Mouse (Mus musculus) CH12.LX (cell line): ENCODE measurements at regions not wholly inside any gene's neighbourhood (a gene's known extent, or its start where the extent isn't known, plus 50 kb on each side); places are given as distances from the start of the nearest gene placed in this dataset.

Experiments
- DNase-seq: peaks from one replicate; pipeline ENCODE4 v3.0.0-alpha.2; 2013; ENCODE audit errors: extremely low read depth
- H3K27ac ChIP-seq: 2 replicates; pipeline ENCODE4 v1.5.1; 2012; ENCODE audit warnings: low read depth, mild to moderate bottlenecking, control low read depth, moderate library complexity; ENCODE audit not compliant: insufficient read depth
- H3K27me3 ChIP-seq: replicated peaks from 2 replicates; pipeline ENCODE3; 2012; ENCODE audit warnings: inconsistent platforms
- H3K36me3 ChIP-seq, 2 experiments: replicated peaks in 1 of 2; 2 replicates each; pipeline versions ENCODE3 to v1.6.1; 2012; ENCODE audit warnings: inconsistent platforms in 1 of 2, low read length in 1 of 2, mild to moderate bottlenecking in 1 of 2, mixed read lengths in 1 of 2, moderate library complexity in 1 of 2; ENCODE audit not compliant: control insufficient read depth in 1 of 2, insufficient read depth in 1 of 2
- H3K4me1 ChIP-seq, 2 experiments: 2 replicates each; pipeline ENCODE4 v1.6.1; 2012; ENCODE audit warnings: inconsistent platforms in 1 of 2, moderate library complexity in 1 of 2; ENCODE audit not compliant: insufficient read depth in 2 of 2, control insufficient read depth in 1 of 2
- H3K4me2 ChIP-seq: 2 replicates; pipeline ENCODE4 v1.6.1; 2012; ENCODE audit warnings: low read depth, mild to moderate bottlenecking, control low read depth; ENCODE audit not compliant: poor library complexity, insufficient read depth, severe bottlenecking
- H3K4me3 ChIP-seq, 3 experiments: fragments of 150-350 bp in 1 of 3; sonication (generic) in 1 of 3; replicated peaks in 1 of 3; 2 replicates each; pipeline versions ENCODE3 to v1.5.1; 2011 to 2012; ENCODE audit warnings: low read depth in 2 of 3, low read length in 2 of 3, mild to moderate bottlenecking in 2 of 3, moderate library complexity in 2 of 3, control low read depth in 1 of 3, improper control_type of control experiment in 1 of 3, inconsistent platforms in 1 of 3, mixed read lengths in 1 of 3; ENCODE audit not compliant: poor library complexity in 1 of 3
- H3K79me2 ChIP-seq: replicated peaks from 2 replicates; pipeline ENCODE4 v1.6.1; 2012; ENCODE audit warnings: mild to moderate bottlenecking, moderate library complexity; ENCODE audit not compliant: control insufficient read depth, poor library complexity, insufficient read depth, severe bottlenecking; ENCODE audit errors: extremely low read depth
- H3K9ac ChIP-seq: 2 replicates; pipeline ENCODE4 v1.6.1; 2012; ENCODE audit warnings: low read depth, mild to moderate bottlenecking, control low read depth, moderate library complexity; ENCODE audit not compliant: insufficient read depth
- H3K9me3 ChIP-seq: replicated peaks from 2 replicates; pipeline ENCODE3; 2012; ENCODE audit warnings: low read length, inconsistent platforms, mixed read lengths
- BHLHE40 ChIP-seq: IDR thresholded peaks from 2 replicates; pipeline ENCODE4 v1.6.1; 2011; ENCODE audit warnings: mild to moderate bottlenecking, low read depth, low read length, improper control_type of control experiment
- CTCF ChIP-seq, 2 experiments: IDR thresholded peaks in 1 of 2; conservative IDR thresholded peaks in 1 of 2; 2 replicates each; pipeline ENCODE4 v1.5.1; 2011 to 2012; ENCODE audit warnings: low read depth in 2 of 2, low read length in 2 of 2, improper control_type of control experiment in 1 of 2, inconsistent platforms in 1 of 2, mild to moderate bottlenecking in 1 of 2, moderate library complexity in 1 of 2
- EP300 ChIP-seq: IDR thresholded peaks from 2 replicates; pipeline ENCODE4 v1.6.1; 2011; ENCODE audit warnings: low read length, improper control_type of control experiment
- HCFC1 ChIP-seq: IDR thresholded peaks from 2 replicates; pipeline ENCODE4 v1.6.1; 2012; ENCODE audit warnings: low read depth, mild to moderate bottlenecking, inconsistent platforms, low read length, improper control_type of control experiment
- MAZ ChIP-seq: IDR thresholded peaks from 2 replicates; pipeline ENCODE4 v1.6.1; 2012; ENCODE audit warnings: low read depth, mild to moderate bottlenecking, inconsistent platforms, low read length, improper control_type of control experiment, moderate library complexity
- NELFE ChIP-seq: IDR thresholded peaks from 2 replicates; pipeline ENCODE4 v1.6.1; 2011; ENCODE audit warnings: low read depth, low read length, improper control_type of control experiment
- RCOR1 ChIP-seq: conservative IDR thresholded peaks from 2 replicates; pipeline ENCODE4 v1.6.1; 2012; ENCODE audit warnings: low read depth, mild to moderate bottlenecking, inconsistent platforms, low read length, improper control_type of control experiment
- TCF12 ChIP-seq: IDR thresholded peaks from 2 replicates; pipeline ENCODE4 v1.6.1; 2014; ENCODE audit warnings: low read depth, mild to moderate bottlenecking, inconsistent platforms, low read length, improper control_type of control experiment
- UBTF ChIP-seq: IDR thresholded peaks from 2 replicates; pipeline ENCODE4 v1.6.1; 2012; ENCODE audit warnings: low read depth, mild to moderate bottlenecking, inconsistent platforms, low read length, improper control_type of control experiment, moderate library complexity
- USF1 ChIP-seq: IDR thresholded peaks from 2 replicates; pipeline ENCODE4 v1.6.1; 2014; ENCODE audit warnings: low read depth, mild to moderate bottlenecking, inconsistent platforms, low read length, improper control_type of control experiment
- USF2 ChIP-seq: conservative IDR thresholded peaks from 2 replicates; pipeline ENCODE4 v1.6.1; 2011; ENCODE audit warnings: low read depth, low read length, improper control_type of control experiment
- ZKSCAN1 ChIP-seq: IDR thresholded peaks from 2 replicates; pipeline ENCODE4 v1.6.1; 2012; ENCODE audit warnings: low read depth, inconsistent platforms, low read length, improper control_type of control experiment, borderline replicate concordance
- dilution Hi-C: fragments of 300-500 bp; cut with MboI; formaldehyde crosslinking; loops from 2 replicates; pipeline ENCODE4 v1.14.3; 2020; ENCODE audit warnings: low sequenced_read_pairs; ENCODE audit not compliant: extremely low pct_unique_long_range_greater_than_20kb, extremely low pct_ligation_motif_present
- in situ Hi-C: fragments of 300-500 bp; cut with MboI; formaldehyde crosslinking; loops from 3 replicates; pipeline ENCODE4 v1.14.3; 2019; ENCODE audit warnings: low sequenced_read_pairs, low pct_ligation_motif_present, low pct_unique_long_range_greater_than_20kb, mixed read lengths

DNA sequence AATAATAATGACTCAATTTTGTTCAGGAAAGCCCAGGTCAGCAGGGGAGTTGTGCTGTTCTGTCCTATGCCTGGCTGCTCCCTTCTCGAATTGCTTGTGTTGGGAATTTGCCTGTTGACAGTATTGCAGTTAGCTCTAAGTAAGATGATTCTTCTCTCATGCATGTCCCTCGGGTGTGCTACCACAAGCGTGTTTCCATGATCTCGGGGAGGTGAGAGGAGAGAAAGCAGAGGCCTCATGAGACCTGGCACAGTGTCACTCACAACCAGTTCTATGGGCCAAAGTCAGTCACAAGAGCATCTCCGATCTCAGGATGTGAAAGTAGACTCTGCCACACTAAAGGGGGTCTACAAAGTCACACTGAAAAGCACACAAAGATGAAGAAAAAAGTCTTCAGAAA lies 346.6 kb upstream of the Mmadhc start:
- peak; percentile 70 for TF ChIP-seq BHLHE40
- no peak for TF ChIP-seq TCF12
- in situ Hi-C loops: no loop called here
- peak; percentile 47 for DNase-seq
- Histone ChIP-seq H3K9me3 (no peaks in the 10 kb centered on the region), H3K36me3 (no peaks in the 10 kb centered on the region), H3K9ac (no peak overlapping the region), H3K79me2 (no peaks in the 10 kb centered on the region), H3K4me2 (no peak overlapping the region), H3K27ac (no peak overlapping the region), H3K4me1 (peaks cover 0 to 26% of the 10 kb centered on the region in 2 experiments; a peak in 2 of 4 replicates), H3K4me3 (no peak overlapping the region), H3K27me3 (no peaks in the 10 kb centered on the region)
- dilution Hi-C loops: no loop called here

DNA sequence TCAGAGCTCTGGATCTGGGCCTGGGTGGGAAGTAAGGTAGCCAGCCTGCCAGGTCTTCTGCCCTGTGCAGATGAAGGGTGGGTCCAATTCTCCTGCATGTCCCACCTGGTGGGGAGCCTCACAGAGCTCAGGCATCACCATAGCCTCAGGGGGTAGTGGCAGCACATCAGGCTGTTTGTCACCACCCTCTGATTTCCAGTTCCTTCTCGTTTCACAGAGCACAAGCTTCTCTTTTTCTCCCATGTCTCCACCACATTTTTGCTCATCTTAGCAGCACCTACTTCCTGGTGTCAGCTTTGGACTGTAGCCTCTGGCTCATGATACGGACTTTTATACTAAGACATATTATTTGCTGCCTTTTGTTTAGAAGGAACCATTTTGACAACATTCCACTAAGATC lies 345.6 kb upstream of the Mmadhc start:
- H3K9me3 ChIP-seq: no peaks in the 10 kb centered on the region
- H3K79me2 ChIP-seq: no peaks in the 10 kb centered on the region
- no peaks in the 10 kb centered on the region for H3K36me3 ChIP-seq
- dilution Hi-C loops: no loop called here
- TF ChIP-seq USF1 (no peak), USF2 (no peak), ZKSCAN1 (no peak), NELFE (no peak), UBTF (no peak), MAZ (no peak), TCF12 (no peak)
- TF ChIP-seq, all 38 proteins: peak for 0
- Histone ChIP-seq H3K27ac (no peak overlapping the region), H3K9ac (no peak overlapping the region), H3K27me3 (no peaks in the 10 kb centered on the region), H3K4me3 (no peak overlapping the region), H3K4me1 (peaks cover 0 to 26% of the 10 kb centered on the region in 2 experiments; a peak in 2 of 4 replicates), H3K4me2 (no peak overlapping the region)
- no peak for DNase-seq
- in situ Hi-C loops: no loop called here

DNA sequence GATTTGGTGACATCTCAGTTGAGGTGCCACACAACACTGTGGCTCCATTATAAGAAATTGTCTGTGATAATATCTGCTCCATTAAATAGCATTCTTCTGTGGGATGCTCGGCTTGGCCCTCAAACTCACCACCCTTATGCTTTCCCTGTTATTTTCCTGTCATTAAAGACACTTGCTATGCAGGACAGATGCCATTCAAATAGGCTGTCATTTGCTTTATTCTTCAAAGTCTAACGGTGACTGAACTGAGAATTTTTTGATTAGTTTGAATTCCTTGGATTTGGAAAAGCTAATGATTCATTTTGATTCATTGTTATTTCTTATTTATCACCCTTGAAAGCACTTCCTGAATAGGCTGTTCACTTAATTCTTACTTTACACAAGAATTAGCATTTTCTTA lies 339.3 kb upstream of the Mmadhc start:
- Histone ChIP-seq H3K4me1 (peaks cover 5 to 20% of the 10 kb centered on the region in 2 experiments), H3K4me3 (no peak overlapping the region), H3K4me2 (no peak overlapping the region), H3K27ac (no peak overlapping the region), H3K27me3 (no peaks in the 10 kb centered on the region), H3K9ac (no peak overlapping the region), H3K79me2 (no peaks in the 10 kb centered on the region), H3K36me3 (no peaks in the 10 kb centered on the region), H3K9me3 (no peaks in the 10 kb centered on the region)
- in situ Hi-C loops (no loop called here), dilution Hi-C loops (no loop called here)
- no peak for DNase-seq
- TF ChIP-seq UBTF (no peak), RCOR1 (no peak), CTCF (conservative IDR thresholded peaks at IDR 0.05 in 1 of 2, IDR thresholded peaks at IDR 0.05 in 1 of 2; ENCODE audit: low read depth in 2 of 2, low read length in 2 of 2) (no peak), HCFC1 (no peak), EP300 (no peak), USF2 (no peak)
